Comparison of ENCODE assay signal across 7 mouse cellular contexts in genomic region chr6:136803093-136803738, GRCm38 (mm10). TPM values are rescaled to one million over a fixed set of nuclear protein-coding genes. Genes with fewer than 3 reads are reported as not detected.
DNase-seq lines count a peak whose midpoint lies in the region; ATAC-seq lines count a peak whose summit lies in the region.

No protein-coding gene starts in this region.

- peak overlapping the region; percentile 74 for H3K4me3 ChIP-seq in neural tube, embryonic 11.5 days (ENCODE audit: low read depth, low read length)
- peak overlapping the region; percentile 64 for H3K4me3 ChIP-seq in erythroblast, embryonic 14.5 days (replicated peaks)
- peak overlapping the region; percentile 74 for H3K4me3 ChIP-seq in limb, embryonic 13.5 days
- H3K4me3 ChIP-seq in stomach, embryonic 15.5 days (replicated peaks): peak overlapping the region; percentile 56

- H3K27ac ChIP-seq in neural tube, embryonic 11.5 days (ENCODE audit: low read depth, low read length): peak overlapping the region; percentile 100
- H3K27ac ChIP-seq in limb, embryonic 13.5 days: peak overlapping the region; percentile 100
- H3K27ac ChIP-seq in stomach, embryonic 15.5 days: peak overlapping the region; percentile 100

- ATAC-seq in neural tube, embryonic 11.5 days (ENCODE audit: insufficient read depth, low FRiP score, low TSS enrichment): no peak; the same call in 1 of the 2 replicates
- no peak; the same call in 1 of the 2 replicates for ATAC-seq in limb, embryonic 13.5 days (ENCODE audit: low FRiP score, low read depth)
- no peak for ATAC-seq in stomach, embryonic 15.5 days (ENCODE audit: insufficient read depth, low FRiP score, low read depth)

- no peaks in the 10 kb centered on the region for H3K36me3 ChIP-seq in neural tube, embryonic 11.5 days (ENCODE audit: control insufficient read depth, insufficient read depth, low read length)
- peaks cover 3% of the 10 kb centered on the region for H3K36me3 ChIP-seq in erythroblast, embryonic 14.5 days (ENCODE audit: control insufficient read depth)
- H3K36me3 ChIP-seq in limb, embryonic 13.5 days: no peaks in the 10 kb centered on the region
- H3K36me3 ChIP-seq in stomach, embryonic 15.5 days: no peaks in the 10 kb centered on the region

- no peaks in the 10 kb centered on the region for H3K4me1 ChIP-seq in neural tube, embryonic 11.5 days (ENCODE audit: control insufficient read depth, insufficient read depth, low read length)
- H3K4me1 ChIP-seq in erythroblast, embryonic 14.5 days (ENCODE audit: control insufficient read depth): peaks cover 55% of the 10 kb centered on the region
- peaks cover 24% of the 10 kb centered on the region for H3K4me1 ChIP-seq in limb, embryonic 13.5 days
- H3K4me1 ChIP-seq in stomach, embryonic 15.5 days: peaks cover 13% of the 10 kb centered on the region; the same call in 1 of the 2 replicates

- peak overlapping the region; percentile 84 for H3K4me2 ChIP-seq in neural tube, embryonic 11.5 days (ENCODE audit: low read depth)
- H3K4me2 ChIP-seq in limb, embryonic 13.5 days (replicated peaks): peak overlapping the region; percentile 75
- H3K4me2 ChIP-seq in stomach, embryonic 15.5 days: peak overlapping the region; percentile 81

- no peak for DNase-seq in neural tube, embryonic 11.5 days (ENCODE audit: low spot score)
- DNase-seq in neural tube, embryonic 10.5 days (ENCODE audit: extremely low spot score, low spot score): no peak
- no peak for DNase-seq in adrenal gland, adult 18-20 months (ENCODE audit: low spot score in 2 of 2)
- DNase-seq in cerebellum, adult 18-20 months: no peak

- 30% methylated on average over 12 of the region's 12 CpGs for WGBS in neural tube, embryonic 11.5 days
- 13% methylated on average over 12 of the region's 12 CpGs for WGBS in limb, embryonic 13.5 days
- 13% methylated on average over 12 of the region's 12 CpGs for WGBS in stomach, embryonic 15.5 days

- H3K9ac ChIP-seq in neural tube, embryonic 11.5 days (ENCODE audit: low read length): peak overlapping the region; percentile 98
- H3K9ac ChIP-seq in limb, embryonic 13.5 days: peak overlapping the region; percentile 98
- peak overlapping the region; percentile 82; the same call in 1 of the 2 replicates for H3K9ac ChIP-seq in stomach, embryonic 15.5 days

- H3K9me3 ChIP-seq in neural tube, embryonic 11.5 days (ENCODE audit: control insufficient read depth, low read length): no peaks in the 10 kb centered on the region
- H3K9me3 ChIP-seq in erythroblast, embryonic 14.5 days (ENCODE audit: control insufficient read depth, low read length): no peaks in the 10 kb centered on the region
- no peaks in the 10 kb centered on the region for H3K9me3 ChIP-seq in limb, embryonic 13.5 days
- no peaks in the 10 kb centered on the region for H3K9me3 ChIP-seq in stomach, embryonic 15.5 days

- H3K27me3 ChIP-seq in neural tube, embryonic 11.5 days (ENCODE audit: control insufficient read depth, insufficient read depth, low read length): no peaks in the 10 kb centered on the region
- no peaks in the 10 kb centered on the region for H3K27me3 ChIP-seq in erythroblast, embryonic 14.5 days (ENCODE audit: control insufficient read depth)
- no peaks in the 10 kb centered on the region for H3K27me3 ChIP-seq in limb, embryonic 13.5 days
- H3K27me3 ChIP-seq in stomach, embryonic 15.5 days (replicated peaks): no peaks in the 10 kb centered on the region

RNA-seq across cellular contexts. Expression of gene Hist4h4, which starts 1.0 kb away (rescaled TPM):
- 0.61 and 1.0 TPM in 2 replicates for polyA plus RNA-seq in neural tube, embryonic 11.5 days (2014; fragmentation: Nextera tagmentation; extraction: Ambion mirVana)
- 1.7 and 2.6 TPM in 2 replicates for polyA plus RNA-seq in erythroblast, embryonic 14.5 days (2012)
- 0.74 and 0.84 TPM in 2 replicates for polyA plus RNA-seq in limb, embryonic 13.5 days (2015; fragmentation: Nextera tagmentation; extraction: Ambion mirVana)
- 0.49 and 0.72 TPM in 2 replicates for polyA plus RNA-seq in stomach, embryonic 15.5 days (2015; fragmentation: Nextera tagmentation; extraction: Ambion mirVana)
- 1 to 10 TPM; 8.6 to 8.9 TPM for total RNA-seq in adrenal gland, adult 18-20 months (2021)

RNA-seq across cellular contexts. Expression of gene H2afj, which starts 4.8 kb away (rescaled TPM):
- polyA plus RNA-seq in neural tube, embryonic 11.5 days (2014; fragmentation: Nextera tagmentation; extraction: Ambion mirVana): 81.5 and 88.1 TPM in 2 replicates
- polyA plus RNA-seq in erythroblast, embryonic 14.5 days (2012): 137 and 209 TPM in 2 replicates
- polyA plus RNA-seq in limb, embryonic 13.5 days (2015; fragmentation: Nextera tagmentation; extraction: Ambion mirVana): 85.9 and 95.9 TPM in 2 replicates
- 166 and 190 TPM in 2 replicates for polyA plus RNA-seq in stomach, embryonic 15.5 days (2015; fragmentation: Nextera tagmentation; extraction: Ambion mirVana)
- total RNA-seq in adrenal gland, adult 18-20 months (2021): 100 to 1,000 TPM; 104 to 207 TPM

RNA-seq across cellular contexts. Expression of gene Gucy2c, which starts 21.7 kb away (rescaled TPM):
- polyA plus RNA-seq in neural tube, embryonic 11.5 days (2014; fragmentation: Nextera tagmentation; extraction: Ambion mirVana): 0.30 and 0.40 TPM in 2 replicates
- not detected in 2 replicates for polyA plus RNA-seq in erythroblast, embryonic 14.5 days (2012)
- polyA plus RNA-seq in limb, embryonic 13.5 days (2015; fragmentation: Nextera tagmentation; extraction: Ambion mirVana): 0.04 and 0.10 TPM in 2 replicates
- 13.3 and 16.7 TPM in 2 replicates for polyA plus RNA-seq in stomach, embryonic 15.5 days (2015; fragmentation: Nextera tagmentation; extraction: Ambion mirVana)
- under 1 TPM in 1 of 2 experiments, not detected in 1; 0.06 TPM for total RNA-seq in adrenal gland, adult 18-20 months (2021)

RNA-seq across cellular contexts. Expression of gene BC049715, which starts 24.2 kb away (rescaled TPM):
- polyA plus RNA-seq in neural tube, embryonic 11.5 days (2014; fragmentation: Nextera tagmentation; extraction: Ambion mirVana): 0.94 and 1.3 TPM in 2 replicates
- 0.59 and 1.4 TPM in 2 replicates for polyA plus RNA-seq in erythroblast, embryonic 14.5 days (2012)
- polyA plus RNA-seq in limb, embryonic 13.5 days (2015; fragmentation: Nextera tagmentation; extraction: Ambion mirVana): 1.8 and 2.2 TPM in 2 replicates
- polyA plus RNA-seq in stomach, embryonic 15.5 days (2015; fragmentation: Nextera tagmentation; extraction: Ambion mirVana): 1.2 and 1.5 TPM in 2 replicates
- 1 to 10 TPM in 1 of 2 experiments, under 1 TPM in 1; 0.45 to 1.0 TPM for total RNA-seq in adrenal gland, adult 18-20 months (2021)

RNA-seq across cellular contexts. Expression of gene Wbp11, which starts 24.8 kb away (rescaled TPM):
- polyA plus RNA-seq in neural tube, embryonic 11.5 days (2014; fragmentation: Nextera tagmentation; extraction: Ambion mirVana): 150 and 154 TPM in 2 replicates
- 28.6 and 29.6 TPM in 2 replicates for polyA plus RNA-seq in erythroblast, embryonic 14.5 days (2012)
- polyA plus RNA-seq in limb, embryonic 13.5 days (2015; fragmentation: Nextera tagmentation; extraction: Ambion mirVana): 110 and 114 TPM in 2 replicates
- 83.7 and 93.7 TPM in 2 replicates for polyA plus RNA-seq in stomach, embryonic 15.5 days (2015; fragmentation: Nextera tagmentation; extraction: Ambion mirVana)
- total RNA-seq in adrenal gland, adult 18-20 months (2021): 10 to 100 TPM; 72.0 to 77.7 TPM

Comparison
In these comparisons a context has a peak if more than half of its experiments do, and no peak if none do; other contexts are left out.
1. RNA of gene Gucy2c, which starts 21.7 kb away (polyA plus RNA-seq): 13.3 to 16.7 TPM in stomach, embryonic 15.5 days; 0.30 to 0.40 TPM in neural tube, embryonic 11.5 days, 0.04 to 0.10 TPM in limb, embryonic 13.5 days and not detected in erythroblast, embryonic 14.5 days; every median in the first group is over 10 times any median in the second.
2. Peak in every context shown above with its lines, with median percentiles within 50 percentile points of each other: H3K27ac ChIP-seq, H3K4me2 ChIP-seq, H3K4me3 ChIP-seq and H3K9ac ChIP-seq.